Mouse (Mus musculus): ENCODE data around the gene A930033H14Rik. TPM values are rescaled to one million over a fixed set of nuclear protein-coding genes. Genes with fewer than 3 reads are reported as not detected.

Gene A930033H14Rik
- polyA plus RNA-seq, 1 experiment = 1.9 TPM

- TF ChIP-seq POLR2A (IDR thresholded peaks at IDR 0.05; ENCODE audit: borderline replicate concordance, extremely low read depth, insufficient read depth, insufficient read length, poor library complexity, severe bottlenecking) (no peak), CTCF (IDR thresholded peaks at IDR 0.05; ENCODE audit: borderline replicate concordance, extremely low read depth, insufficient read depth, insufficient read length) (no peak)
- DNase-seq (ENCODE audit: low read depth) = no peak
These were observed 25.0 kb downstream of the A930033H14Rik start for GRCm38 (mm10) chr10:69187773-69188443.

- peak; percentile 69 for TF ChIP-seq CTCF (IDR thresholded peaks at IDR 0.05; ENCODE audit: borderline replicate concordance, extremely low read depth, insufficient read depth, insufficient read length)
- no peak for TF ChIP-seq POLR2A (IDR thresholded peaks at IDR 0.05; ENCODE audit: borderline replicate concordance, extremely low read depth, insufficient read depth, insufficient read length, poor library complexity, severe bottlenecking)
- peak; percentile 89 for DNase-seq (ENCODE audit: low read depth)
These were observed 26.7 kb downstream of the A930033H14Rik start for GRCm38 (mm10) chr10:69185894-69186893.

- no peak for TF ChIP-seq POLR2A (IDR thresholded peaks at IDR 0.05; ENCODE audit: borderline replicate concordance, extremely low read depth, insufficient read depth, insufficient read length, poor library complexity, severe bottlenecking)
- TF ChIP-seq CTCF (IDR thresholded peaks at IDR 0.05; ENCODE audit: borderline replicate concordance, extremely low read depth, insufficient read depth, insufficient read length) = no peak
These were observed 27.5 kb downstream of the A930033H14Rik start for GRCm38 (mm10) chr10:69185431-69185830.

DNA sequence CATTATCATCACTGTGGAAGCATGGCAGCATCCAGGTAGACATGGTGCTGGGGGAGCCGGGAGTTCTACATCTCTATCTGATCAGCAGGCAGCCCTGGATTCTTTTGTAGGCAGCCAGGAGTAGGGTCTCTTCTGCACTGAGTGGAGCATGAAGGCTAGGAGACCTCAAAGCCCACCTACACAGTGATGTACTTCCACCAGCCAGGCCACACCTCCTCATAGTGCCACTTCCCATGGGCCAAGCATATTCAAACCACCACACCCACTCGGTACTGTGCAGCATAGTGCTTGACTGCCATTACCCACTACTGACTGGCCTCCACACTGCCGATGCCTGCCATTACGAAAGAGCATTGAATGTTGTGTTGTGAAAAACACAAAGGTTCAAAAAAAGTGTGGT lies 28.0 kb downstream of the A930033H14Rik start:
- TF ChIP-seq POLR2A (IDR thresholded peaks at IDR 0.05; ENCODE audit: borderline replicate concordance, extremely low read depth, insufficient read depth, insufficient read length, poor library complexity, severe bottlenecking) (no peak), CTCF (IDR thresholded peaks at IDR 0.05; ENCODE audit: borderline replicate concordance, extremely low read depth, insufficient read depth, insufficient read length) (no peak)
- no peak for DNase-seq (ENCODE audit: low read depth)

More at GRCm38 (mm10) chr10:69185431-69185830, 27.5 kb downstream of the A930033H14Rik start:
- DNase-seq (ENCODE audit: low read depth) = no peak

GRCm38 (mm10) chr10:69180997-69181396 lies 31.9 kb downstream of the A930033H14Rik start:
- TF ChIP-seq CTCF (IDR thresholded peaks at IDR 0.05; ENCODE audit: borderline replicate concordance, extremely low read depth, insufficient read depth, insufficient read length) = no peak
- TF ChIP-seq POLR2A (IDR thresholded peaks at IDR 0.05; ENCODE audit: borderline replicate concordance, extremely low read depth, insufficient read depth, insufficient read length, poor library complexity, severe bottlenecking) = no peak

DNA sequence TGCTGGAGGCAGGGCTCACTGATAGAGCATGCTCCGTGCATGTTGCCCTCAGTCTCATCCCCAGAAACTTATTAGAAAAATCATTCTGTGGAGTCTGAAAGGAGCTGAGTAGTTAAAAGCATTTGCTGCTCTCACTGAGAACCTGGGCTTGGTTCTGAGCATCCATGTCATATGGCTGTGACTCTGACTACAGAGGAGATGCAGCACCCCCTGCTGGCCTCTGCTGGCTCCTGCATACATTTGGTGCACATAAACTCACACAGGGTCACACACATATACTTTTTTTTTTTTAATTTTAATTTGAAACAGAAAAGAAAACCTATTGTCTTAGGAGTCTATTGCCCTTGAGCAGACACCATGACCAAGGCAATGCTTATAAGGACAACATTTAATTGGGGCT lies 33.6 kb downstream of the A930033H14Rik start:
- TF ChIP-seq CTCF (IDR thresholded peaks at IDR 0.05; ENCODE audit: borderline replicate concordance, extremely low read depth, insufficient read depth, insufficient read length) (no peak), POLR2A (IDR thresholded peaks at IDR 0.05; ENCODE audit: borderline replicate concordance, extremely low read depth, insufficient read depth, insufficient read length, poor library complexity, severe bottlenecking) (no peak)
- no peak for DNase-seq (ENCODE audit: low read depth)

More at GRCm38 (mm10) chr10:69180997-69181396, 31.9 kb downstream of the A930033H14Rik start:
- no peak for DNase-seq (ENCODE audit: low read depth)

DNA sequence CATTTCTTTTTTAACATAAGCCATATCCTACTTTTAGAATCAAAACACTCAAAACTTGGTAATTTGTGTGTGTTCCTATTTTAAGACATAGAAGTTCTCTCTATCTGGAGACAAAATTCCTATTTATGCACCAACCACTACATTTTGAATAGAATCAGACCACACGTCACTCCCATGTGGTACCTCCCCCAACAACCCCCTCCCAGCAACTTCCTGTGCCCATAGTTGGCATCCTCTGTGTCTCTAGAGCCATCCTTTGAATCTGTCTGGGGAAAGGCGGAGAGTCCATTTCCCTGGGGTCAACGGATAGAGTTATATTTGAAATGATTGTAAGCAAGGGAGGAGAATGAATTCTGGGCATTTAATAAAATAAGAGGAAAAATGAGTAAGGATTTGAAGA lies 36.8 kb downstream of the A930033H14Rik start:
- TF ChIP-seq POLR2A (IDR thresholded peaks at IDR 0.05; ENCODE audit: borderline replicate concordance, extremely low read depth, insufficient read depth, insufficient read length, poor library complexity, severe bottlenecking) (no peak), CTCF (IDR thresholded peaks at IDR 0.05; ENCODE audit: borderline replicate concordance, extremely low read depth, insufficient read depth, insufficient read length) (no peak)

GRCm38 (mm10) chr10:69172412-69172811 lies 40.5 kb downstream of the A930033H14Rik start:
- no peak for DNase-seq (ENCODE audit: low read depth)
- no peak for TF ChIP-seq POLR2A (IDR thresholded peaks at IDR 0.05; ENCODE audit: borderline replicate concordance, extremely low read depth, insufficient read depth, insufficient read length, poor library complexity, severe bottlenecking)
- TF ChIP-seq CTCF (IDR thresholded peaks at IDR 0.05; ENCODE audit: borderline replicate concordance, extremely low read depth, insufficient read depth, insufficient read length) = no peak

More for the DNA sequence above, 36.8 kb downstream of the A930033H14Rik start:
- no peak for DNase-seq (ENCODE audit: low read depth)

GRCm38 (mm10) chr10:69166514-69166913 lies 46.4 kb downstream of the A930033H14Rik start:
- no peak for DNase-seq (ENCODE audit: low read depth)

GRCm38 (mm10) chr10:69165847-69166246 lies 47.1 kb downstream of the A930033H14Rik start:
- TF ChIP-seq POLR2A (IDR thresholded peaks at IDR 0.05; ENCODE audit: borderline replicate concordance, extremely low read depth, insufficient read depth, insufficient read length, poor library complexity, severe bottlenecking) (no peak), CTCF (IDR thresholded peaks at IDR 0.05; ENCODE audit: borderline replicate concordance, extremely low read depth, insufficient read depth, insufficient read length) (no peak)
- no peak for DNase-seq (ENCODE audit: low read depth)

More at GRCm38 (mm10) chr10:69166514-69166913, 46.4 kb downstream of the A930033H14Rik start:
- TF ChIP-seq CTCF (IDR thresholded peaks at IDR 0.05; ENCODE audit: borderline replicate concordance, extremely low read depth, insufficient read depth, insufficient read length) = no peak
- no peak for TF ChIP-seq POLR2A (IDR thresholded peaks at IDR 0.05; ENCODE audit: borderline replicate concordance, extremely low read depth, insufficient read depth, insufficient read length, poor library complexity, severe bottlenecking)

GRCm38 (mm10) chr10:69165125-69165524 lies 47.8 kb downstream of the A930033H14Rik start:
- peak; percentile 48 for DNase-seq (ENCODE audit: low read depth)
- TF ChIP-seq POLR2A (IDR thresholded peaks at IDR 0.05; ENCODE audit: borderline replicate concordance, extremely low read depth, insufficient read depth, insufficient read length, poor library complexity, severe bottlenecking) (no peak), CTCF (IDR thresholded peaks at IDR 0.05; ENCODE audit: borderline replicate concordance, extremely low read depth, insufficient read depth, insufficient read length) (peak; percentile 48; the same call in 1 of the 2 replicates)

Measured in brain, embryonic 14.5 days (tissue).